Mouse (Mus musculus): ENCODE data around the gene Nol3. TPM values are rescaled to one million over a fixed set of nuclear protein-coding genes. Genes with fewer than 3 reads are reported as not detected.

The Nol3 gene
- total RNA-seq, 2 experiments from 2014 or later = not detected

- ATAC-seq (replicated peaks; ENCODE audit: low FRiP score, poor library complexity, severe bottlenecking) = no peak
Observed at GRCm38 (mm10) chr8:105261326-105261980, 14.5 kb upstream of the Nol3 start.

DNA sequence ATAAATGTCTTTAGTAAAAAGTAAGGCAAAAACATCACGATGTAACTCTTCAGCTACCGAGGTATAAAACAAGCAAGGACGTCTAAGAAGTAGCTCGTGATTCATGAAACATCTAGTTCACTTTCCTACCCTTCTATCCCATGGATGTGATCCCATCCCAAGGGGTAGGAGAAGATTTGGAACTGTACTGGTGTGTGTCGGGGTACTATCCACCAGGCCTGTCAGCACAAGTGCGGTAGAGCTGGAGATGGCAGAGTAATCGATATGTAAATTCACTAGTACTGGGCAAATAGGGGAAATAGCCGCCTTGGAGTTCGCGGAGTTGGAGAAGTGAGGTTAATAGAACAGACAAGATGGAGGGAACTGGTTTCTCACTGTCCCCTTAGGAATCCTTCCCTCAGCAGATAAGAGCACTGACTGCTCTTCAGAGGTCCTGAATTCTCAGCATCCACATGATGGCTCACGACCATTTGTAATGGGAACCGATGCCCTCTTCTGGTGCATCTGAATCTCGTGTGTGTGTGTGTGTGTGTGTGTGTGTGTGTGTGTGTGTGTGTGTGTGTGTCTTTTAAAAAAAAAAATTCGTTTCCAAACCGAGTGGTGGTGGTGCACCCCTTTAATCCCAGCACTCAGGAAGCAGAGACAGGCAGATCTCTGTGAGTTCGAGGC, 12.6 kb upstream of the Nol3 start:
- ATAC-seq (replicated peaks; ENCODE audit: low FRiP score, poor library complexity, severe bottlenecking) = no peak

DNA sequence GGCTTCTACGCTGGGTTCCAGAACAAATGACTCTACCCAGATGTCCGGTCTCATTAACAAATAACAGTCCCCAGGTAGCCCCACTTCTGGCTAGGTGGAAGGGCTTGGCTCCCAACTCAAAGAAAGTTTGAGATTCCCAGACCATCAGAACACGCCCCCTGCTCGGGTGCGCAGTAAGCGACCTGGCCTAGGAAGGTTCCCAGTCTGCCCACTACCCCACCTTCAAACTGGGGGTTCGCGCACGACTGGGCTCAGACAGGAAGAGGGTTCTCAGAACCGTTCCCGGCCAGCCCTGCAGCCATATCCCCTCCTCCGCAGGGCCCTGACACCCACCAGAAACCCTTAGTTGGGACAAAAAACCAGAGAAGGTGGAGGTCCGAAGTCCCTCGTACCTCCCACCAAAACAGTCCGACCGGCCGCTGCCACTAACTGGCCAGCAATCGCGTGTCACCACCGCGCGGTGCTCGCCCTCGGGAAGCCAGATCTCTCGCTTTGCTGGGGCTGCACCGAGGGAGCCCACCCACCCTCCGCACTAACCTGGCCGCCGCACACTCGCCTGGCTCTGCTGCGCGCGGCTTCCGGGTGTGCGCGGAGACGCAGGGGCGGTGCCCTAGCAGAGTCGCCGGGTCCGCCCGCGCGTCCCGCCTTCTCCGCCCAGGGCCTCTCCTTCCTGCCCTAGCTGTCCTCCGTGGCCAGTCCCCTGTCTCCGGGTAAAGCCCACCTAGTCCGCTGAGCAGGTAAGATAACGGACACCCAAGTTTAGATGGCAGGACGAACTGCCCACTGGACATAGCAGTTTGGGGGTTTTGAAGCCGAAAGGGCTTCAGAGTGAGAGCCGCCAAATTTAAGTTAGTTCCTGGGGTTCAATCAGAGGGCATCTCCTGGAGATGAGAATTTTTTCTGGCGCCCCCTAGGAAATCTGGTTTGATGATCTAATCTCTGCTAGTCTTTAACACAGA, 11.6 kb upstream of the Nol3 start, which contains the start of the genes Tradd and Fbxl8:
Gene Tradd (minus strand): TSS at position 586 of the 959 bp plus-strand sequence.
Gene Fbxl8 (plus strand): TSS at position 625 of the 959 bp plus-strand sequence.
- peak; percentile 97 for ATAC-seq (replicated peaks; ENCODE audit: low FRiP score, poor library complexity, severe bottlenecking)

DNA sequence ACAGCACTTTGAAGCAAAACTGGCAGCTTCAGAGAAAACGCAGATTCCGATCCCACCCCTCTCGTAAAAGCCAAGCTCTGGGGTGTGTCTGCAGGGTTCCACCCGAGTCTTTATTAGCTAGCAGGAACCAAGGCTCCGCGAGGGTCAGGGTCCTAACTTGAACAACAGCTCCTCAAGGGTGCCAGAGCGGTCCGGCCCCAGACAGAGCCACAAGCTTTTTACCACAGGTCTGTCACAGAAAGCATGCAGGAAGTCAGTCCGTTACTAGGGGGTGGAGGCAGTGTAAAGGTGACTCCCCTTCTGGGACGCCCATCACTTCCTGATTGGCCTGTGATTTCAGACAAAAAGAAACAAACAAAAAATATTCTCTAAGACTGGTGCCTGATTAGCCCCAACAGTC, 10.8 kb upstream of the Nol3 start:
- ATAC-seq (replicated peaks; ENCODE audit: low FRiP score, poor library complexity, severe bottlenecking) = no peak

DNA sequence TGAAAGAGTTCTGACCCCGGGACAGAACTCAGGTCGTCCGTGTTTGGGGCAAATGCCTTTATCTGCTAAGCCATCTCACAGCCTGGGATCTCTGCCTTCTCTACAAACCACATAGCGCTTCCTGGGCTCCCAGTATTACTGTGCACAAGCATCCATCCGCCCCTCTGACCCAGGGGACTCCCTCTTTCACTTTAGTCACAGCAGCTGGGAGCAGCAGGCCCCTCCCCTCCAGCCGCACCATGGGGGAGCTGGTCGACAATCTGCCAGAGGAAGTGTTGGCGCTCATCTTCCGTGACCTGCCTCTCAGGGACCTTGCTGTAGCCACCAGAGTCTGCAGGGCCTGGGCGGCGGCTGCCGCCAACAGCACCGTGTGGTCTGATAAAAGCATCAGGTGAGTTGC, 9.2 kb upstream of the Nol3 start:
- no peak for ATAC-seq (replicated peaks; ENCODE audit: low FRiP score, poor library complexity, severe bottlenecking)

DNA sequence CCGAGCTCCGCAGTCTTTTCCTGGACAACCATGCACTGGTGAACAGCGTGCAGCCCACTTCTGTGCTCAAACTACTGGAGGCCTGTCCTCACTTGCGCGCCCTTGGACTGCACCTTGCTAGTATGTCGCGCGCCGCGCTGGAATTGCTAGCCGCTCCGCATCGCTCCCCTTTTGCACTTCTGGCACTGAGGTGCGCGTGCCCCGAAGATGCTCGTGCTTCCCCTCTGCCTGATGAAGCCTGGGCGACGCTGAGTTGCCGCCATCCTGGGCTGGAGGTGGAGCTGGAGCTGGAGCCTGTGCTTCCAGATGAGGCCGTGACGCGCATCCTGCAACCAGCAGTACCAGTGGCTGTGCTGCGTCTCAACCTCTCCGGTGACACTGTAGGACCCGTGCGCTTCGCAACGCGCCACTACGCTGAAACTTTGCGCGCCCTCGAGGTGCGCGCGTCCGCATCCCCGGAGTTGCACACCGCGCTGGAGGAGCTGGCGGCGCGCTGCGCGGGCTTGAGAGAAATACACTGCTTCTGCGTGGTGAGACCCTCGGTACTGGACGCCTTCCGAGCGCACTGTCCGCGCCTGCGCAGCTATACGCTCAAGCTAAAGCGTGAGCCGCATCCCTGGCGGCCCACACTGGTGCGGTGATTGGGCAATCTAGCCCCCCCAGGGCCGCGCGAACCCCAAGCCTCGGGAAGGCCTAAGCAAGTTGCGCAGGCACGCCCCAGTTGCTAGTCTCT, 7.4 kb upstream of the Nol3 start:
- ATAC-seq (replicated peaks; ENCODE audit: low FRiP score, poor library complexity, severe bottlenecking) = no peak

- no peak for ATAC-seq (replicated peaks; ENCODE audit: low FRiP score, poor library complexity, severe bottlenecking)
Observed at GRCm38 (mm10) chr8:105269075-105269458, 6.9 kb upstream of the Nol3 start.

DNA sequence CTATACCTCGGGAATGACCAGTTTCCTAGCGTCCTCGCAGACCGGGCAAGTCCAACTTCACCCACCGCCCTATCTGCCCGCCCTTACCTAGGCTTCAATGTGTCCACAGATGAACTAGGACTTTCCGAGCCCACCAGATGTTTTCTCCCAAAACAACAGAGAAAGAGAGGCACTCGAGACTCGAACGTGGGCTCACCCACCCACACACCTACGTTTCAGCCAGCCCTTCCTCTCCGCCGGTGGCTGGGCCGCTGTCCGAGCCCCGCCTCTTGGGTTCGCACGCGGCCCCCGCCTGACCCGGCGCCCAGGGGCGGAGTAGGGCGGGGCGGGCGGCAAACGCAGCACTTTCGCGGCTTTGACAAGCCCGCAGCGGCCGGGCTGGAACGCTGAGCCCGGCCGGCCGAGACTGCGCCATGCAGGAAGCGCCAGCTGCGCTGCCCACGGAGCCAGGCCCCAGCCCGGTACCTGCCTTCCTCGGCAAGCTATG, 6.4 kb upstream of the Nol3 start, which contains the start of gene Hsf4:
Gene Hsf4 (plus strand): TSS at position 341 of the 487 bp plus-strand sequence.
- no peak for ATAC-seq (replicated peaks; ENCODE audit: low FRiP score, poor library complexity, severe bottlenecking)

DNA sequence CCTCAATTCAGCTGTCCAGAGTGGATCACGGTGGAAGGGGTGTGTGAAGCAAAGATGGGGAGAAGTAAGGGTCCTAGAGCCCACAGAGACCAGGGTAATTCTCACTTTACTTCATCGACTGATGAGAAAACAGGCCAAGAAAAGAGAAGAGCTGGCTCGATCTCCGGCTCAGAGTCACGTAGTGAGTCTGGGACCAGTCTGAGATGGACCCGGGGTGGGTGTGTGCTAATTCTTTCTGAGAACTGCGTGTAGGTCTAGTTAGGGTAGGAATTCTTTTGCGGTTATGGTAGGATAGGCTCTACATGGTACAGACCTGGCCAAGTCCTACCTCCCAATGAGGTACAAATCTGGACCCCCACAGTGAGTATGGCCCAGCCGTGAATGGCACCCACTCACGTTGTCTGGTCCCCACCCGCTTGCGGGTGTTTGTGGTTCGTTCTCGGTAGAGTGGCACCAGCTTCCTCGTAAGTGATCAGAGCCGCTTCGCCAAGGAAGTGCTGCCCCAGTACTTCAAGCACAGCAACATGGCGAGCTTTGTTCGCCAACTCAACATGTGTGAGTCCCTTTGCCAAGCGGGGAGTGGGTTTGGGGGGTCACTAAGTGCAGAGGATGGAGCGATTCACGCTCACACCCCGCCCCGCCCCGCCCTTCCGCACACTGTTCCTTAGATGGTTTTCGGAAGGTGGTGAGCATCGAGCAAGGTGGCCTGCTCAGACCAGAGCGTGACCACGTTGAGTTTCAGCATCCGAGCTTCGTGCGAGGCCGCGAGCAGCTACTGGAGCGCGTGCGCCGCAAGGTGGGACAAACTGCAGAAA, 5.6 kb upstream of the Nol3 start:
- no peak for ATAC-seq (replicated peaks; ENCODE audit: low FRiP score, poor library complexity, severe bottlenecking)

DNA sequence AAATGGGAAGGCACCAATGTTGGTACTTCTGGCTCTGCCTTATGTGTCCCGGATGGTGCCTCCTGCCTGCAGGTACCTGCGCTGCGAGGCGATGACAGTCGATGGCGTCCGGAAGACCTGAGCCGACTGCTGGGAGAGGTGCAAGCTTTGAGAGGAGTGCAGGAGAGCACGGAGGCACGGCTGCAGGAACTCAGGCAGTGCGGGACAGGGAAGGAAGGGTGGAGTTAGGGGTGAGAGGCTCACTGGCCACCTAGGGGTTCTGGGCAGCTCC, 5.1 kb upstream of the Nol3 start:
- no peak for ATAC-seq (replicated peaks; ENCODE audit: low FRiP score, poor library complexity, severe bottlenecking)

GRCm38 (mm10) chr8:105275387-105275786, 553 bp upstream of the Nol3 start:
- no peak for ATAC-seq (replicated peaks; ENCODE audit: low FRiP score, poor library complexity, severe bottlenecking)

GRCm38 (mm10) chr8:105276292-105277120, 566 bp downstream of the Nol3 start:
- peak; percentile 46 for ATAC-seq (replicated peaks; ENCODE audit: low FRiP score, poor library complexity, severe bottlenecking)

GRCm38 (mm10) chr8:105278911-105279334, 3.0 kb downstream of the Nol3 start:
- ATAC-seq (replicated peaks; ENCODE audit: low FRiP score, poor library complexity, severe bottlenecking) = peak; percentile 78

GRCm38 (mm10) chr8:105280567-105280966, 4.6 kb downstream of the Nol3 start:
- no peak for ATAC-seq (replicated peaks; ENCODE audit: low FRiP score, poor library complexity, severe bottlenecking)

- ATAC-seq (replicated peaks; ENCODE audit: low FRiP score, poor library complexity, severe bottlenecking) = no peak
Observed at GRCm38 (mm10) chr8:105281821-105282220, 5.9 kb downstream of the Nol3 start.

- no peak for ATAC-seq (replicated peaks; ENCODE audit: low FRiP score, poor library complexity, severe bottlenecking)
Observed at GRCm38 (mm10) chr8:105282239-105282638, 6.3 kb downstream of the Nol3 start.

DNA sequence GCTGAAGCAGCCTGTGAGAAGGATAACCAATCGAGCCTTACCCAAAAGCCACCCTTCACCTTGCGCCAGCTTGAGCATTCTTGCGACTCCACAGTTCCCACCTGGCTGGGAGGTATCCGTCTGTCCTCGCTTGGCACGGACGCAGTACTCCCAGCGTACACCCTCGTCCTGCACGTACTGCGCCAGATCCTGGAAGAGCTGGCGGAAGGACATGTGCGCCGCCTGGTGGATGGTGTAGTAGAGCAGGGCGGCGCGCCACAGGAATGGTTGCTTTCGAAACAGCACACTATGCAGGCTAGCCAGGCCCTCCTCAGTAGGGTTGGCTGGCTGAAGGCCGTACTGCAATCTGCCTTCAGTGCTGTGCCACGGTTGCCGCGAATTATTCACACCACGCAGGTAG, 7.1 kb downstream of the Nol3 start:
- peak; percentile 59 for ATAC-seq (replicated peaks; ENCODE audit: low FRiP score, poor library complexity, severe bottlenecking)

DNA sequence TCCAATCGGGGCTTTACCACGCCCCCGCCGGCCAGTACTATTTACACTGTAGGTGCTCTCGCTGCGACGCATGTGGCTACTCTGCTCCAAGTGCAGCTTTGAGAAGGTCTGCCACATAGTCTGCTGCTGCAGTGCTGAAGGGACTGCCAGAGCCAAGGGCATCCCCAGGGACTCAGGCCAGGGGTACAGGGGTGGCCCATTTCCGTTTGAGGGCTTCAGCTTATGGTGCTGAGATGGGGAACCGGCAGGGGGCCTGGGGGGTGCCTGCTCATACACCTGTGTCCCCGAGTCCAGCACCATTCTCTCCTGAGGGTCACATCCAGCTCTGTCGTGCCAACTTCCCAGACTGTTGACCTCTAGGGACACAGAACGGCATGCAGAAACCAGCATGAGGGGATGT, 9.6 kb downstream of the Nol3 start:
- ATAC-seq (replicated peaks; ENCODE audit: low FRiP score, poor library complexity, severe bottlenecking) = no peak
